ENCODE assay signal across 15 mouse cellular contexts in the genomic region with DNA sequence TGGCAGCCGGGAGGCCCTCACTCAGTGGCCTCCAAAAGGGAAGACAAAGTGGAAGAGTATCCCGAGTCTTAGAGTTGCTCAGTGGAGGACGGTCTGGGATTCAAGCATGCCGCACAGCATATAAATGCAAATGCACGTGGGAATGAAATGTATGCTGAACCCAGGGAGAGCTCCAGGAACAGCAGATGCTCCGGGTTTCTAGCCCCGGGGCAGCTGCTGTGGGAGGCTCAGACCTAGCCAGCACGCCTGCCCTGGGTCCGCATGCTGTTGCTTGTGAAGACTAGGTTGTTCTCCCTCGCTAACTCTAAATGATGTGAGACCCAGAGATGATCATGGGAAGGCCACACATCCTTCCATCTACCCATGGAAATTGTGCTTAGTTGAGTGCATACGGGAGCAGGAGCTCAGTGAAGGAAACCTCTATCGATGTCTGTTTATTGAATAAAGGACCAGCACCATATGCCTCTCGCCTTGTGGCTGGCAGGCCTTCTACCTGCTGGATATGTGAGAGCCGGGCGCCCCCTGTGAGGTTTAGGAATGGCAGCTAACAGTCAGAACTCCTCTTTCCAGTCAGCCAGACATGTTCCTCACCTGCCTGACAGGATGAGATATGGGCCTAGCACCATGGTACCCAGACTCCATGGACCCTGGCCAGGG.
DNase-seq lines count a peak whose midpoint lies in the region; ATAC-seq and TF ChIP-seq lines count a peak whose summit lies in the region.
"Had no signal": no experiment of that assay in that cellular context is flagged by ENCODE, and none has a peak within 500 bp of the region (broad histone marks: within the 10 kb centered on the region; RNA-seq: fewer than 3 reads in every experiment).

No protein-coding gene starts in this region.

- peak overlapping the region; percentile 12; the same call in 1 of the 2 replicates for H3K27ac ChIP-seq in hindbrain, embryonic 12.5 days
- no peak overlapping the region for H3K27ac ChIP-seq in hindbrain, embryonic 10.5 days
- no peak overlapping the region for H3K27ac ChIP-seq in midbrain, embryonic 14.5 days (replicated peaks; ENCODE audit: low read depth, low read length)
- no peak overlapping the region for H3K27ac ChIP-seq in midbrain, embryonic 10.5 days (replicated peaks)
- H3K27ac ChIP-seq in midbrain, postnatal 0 days (ENCODE audit: low read depth, low read length): no peak overlapping the region
- H3K27ac ChIP-seq: hindbrain, embryonic 15.5 days; liver, embryonic 13.5 days had no signal

- H3K9ac ChIP-seq in hindbrain, embryonic 12.5 days: no peak overlapping the region
- H3K9ac ChIP-seq in midbrain, embryonic 14.5 days (replicated peaks; ENCODE audit: low read length): no peak overlapping the region
- H3K9ac ChIP-seq in midbrain, postnatal 0 days (replicated peaks; ENCODE audit: low read length, poor library complexity, severe bottlenecking): no peak overlapping the region
- H3K9ac ChIP-seq: hindbrain, embryonic 15.5 days; liver, embryonic 13.5 days had no signal

- H3K9me3 ChIP-seq in hindbrain, embryonic 12.5 days (replicated peaks): no peaks in the 10 kb centered on the region
- no peaks in the 10 kb centered on the region for H3K9me3 ChIP-seq in hindbrain, embryonic 10.5 days
- no peaks in the 10 kb centered on the region for H3K9me3 ChIP-seq in midbrain, embryonic 14.5 days (ENCODE audit: control insufficient read depth, low read length)
- no peaks in the 10 kb centered on the region for H3K9me3 ChIP-seq in midbrain, embryonic 10.5 days (replicated peaks)
- H3K9me3 ChIP-seq in midbrain, postnatal 0 days (ENCODE audit: low read length): no peaks in the 10 kb centered on the region
- H3K9me3 ChIP-seq: hindbrain, embryonic 15.5 days; liver, embryonic 13.5 days had no signal

- ATAC-seq in hindbrain, embryonic 12.5 days (ENCODE audit: low FRiP score): peak; percentile 28; the same call in 1 of the 2 replicates
- 0 out of 2 replicates have a peak, but pooled peaks have one; percentile 39 for ATAC-seq in midbrain, embryonic 14.5 days (ENCODE audit: low FRiP score, low TSS enrichment)
- no peak for ATAC-seq in midbrain, postnatal 0 days (ENCODE audit: low FRiP score)

- no peak overlapping the region for H3K4me3 ChIP-seq in hindbrain, embryonic 12.5 days
- H3K4me3 ChIP-seq in hindbrain, embryonic 10.5 days: no peak overlapping the region
- no peak overlapping the region for H3K4me3 ChIP-seq in midbrain, embryonic 14.5 days (replicated peaks; ENCODE audit: low read depth, low read length)
- H3K4me3 ChIP-seq in midbrain, embryonic 10.5 days: no peak overlapping the region
- no peak overlapping the region for H3K4me3 ChIP-seq in midbrain, postnatal 0 days (ENCODE audit: low read depth, low read length)
- H3K4me3 ChIP-seq: hindbrain, embryonic 15.5 days; liver, embryonic 13.5 days had no signal

- H3K4me1 ChIP-seq in hindbrain, embryonic 12.5 days: peaks cover 8% of the 10 kb centered on the region; the same call in 1 of the 2 replicates
- peaks cover 21% of the 10 kb centered on the region; the same call in 1 of the 2 replicates for H3K4me1 ChIP-seq in hindbrain, embryonic 10.5 days (replicated peaks)
- peaks cover 5% of the 10 kb centered on the region for H3K4me1 ChIP-seq in midbrain, embryonic 14.5 days (ENCODE audit: control insufficient read depth, insufficient read depth, low read length)
- peaks cover 18% of the 10 kb centered on the region; the same call in 1 of the 2 replicates for H3K4me1 ChIP-seq in midbrain, embryonic 10.5 days
- H3K4me1 ChIP-seq in midbrain, postnatal 0 days (ENCODE audit: insufficient read depth, low read length): no peaks in the 10 kb centered on the region

- TF ChIP-seq CTCF in midbrain, postnatal 0 days (IDR thresholded peaks at IDR 0.05): 0 out of 2 replicates have a peak, but pooled peaks have one; percentile 22

- no peak for DNase-seq in hindbrain, embryonic 10.5 days (ENCODE audit: low spot score)
- DNase-seq in midbrain, embryonic 14.5 days: peak; percentile 41
- DNase-seq in midbrain, embryonic 10.5 days (ENCODE audit: low spot score): no peak
- peak; percentile 71 to 80 for DNase-seq in cerebellum, postnatal 10 days
- no peak for DNase-seq in midbrain, postnatal 0 days (ENCODE audit: low spot score)
- no peak for DNase-seq in spleen, adult 12 weeks (ENCODE audit: low spot score)
- DNase-seq in gastrocnemius, postnatal 25 days: no peak
- DNase-seq: embryo, embryonic 11 days; gastrocnemius, postnatal 14 days; kidney, adult 9 months; liver, embryonic 13.5 days; lung, postnatal 10 days had no signal

- no peak overlapping the region for H3K4me2 ChIP-seq in hindbrain, embryonic 12.5 days (replicated peaks)
- H3K4me2 ChIP-seq in midbrain, embryonic 14.5 days (ENCODE audit: low read length): no peak overlapping the region
- H3K4me2 ChIP-seq in midbrain, postnatal 0 days (ENCODE audit: low read depth, low read length, poor library complexity, severe bottlenecking): no peak overlapping the region
- H3K4me2 ChIP-seq: heart, embryonic 11.5 days; hindbrain, embryonic 15.5 days; liver, embryonic 13.5 days had no signal

- peaks cover 65% of the 10 kb centered on the region for H3K36me3 ChIP-seq in hindbrain, embryonic 12.5 days
- H3K36me3 ChIP-seq in hindbrain, embryonic 10.5 days: peaks cover 81% of the 10 kb centered on the region
- H3K36me3 ChIP-seq in midbrain, embryonic 14.5 days (ENCODE audit: control insufficient read depth, insufficient read depth, low read length): peaks cover 61% of the 10 kb centered on the region
- peaks cover 84% of the 10 kb centered on the region for H3K36me3 ChIP-seq in midbrain, embryonic 10.5 days
- H3K36me3 ChIP-seq in midbrain, postnatal 0 days (ENCODE audit: insufficient read depth, low read length): peaks cover 23% of the 10 kb centered on the region

- WGBS in hindbrain, embryonic 12.5 days: 75% methylated on average over 15 of the region's 15 CpGs
- 85% methylated on average over 15 of the region's 15 CpGs for WGBS in hindbrain, embryonic 10.5 days
- WGBS in midbrain, embryonic 14.5 days: 69% methylated on average over 15 of the region's 15 CpGs
- 87% methylated on average over 15 of the region's 15 CpGs for WGBS in midbrain, embryonic 10.5 days
- 66% methylated on average over 15 of the region's 15 CpGs for WGBS in midbrain, postnatal 0 days

- H3K27me3 ChIP-seq in hindbrain, embryonic 12.5 days: no peaks in the 10 kb centered on the region
- no peaks in the 10 kb centered on the region for H3K27me3 ChIP-seq in hindbrain, embryonic 10.5 days (ENCODE audit: insufficient read depth, poor library complexity, severe bottlenecking)
- H3K27me3 ChIP-seq in midbrain, embryonic 14.5 days (ENCODE audit: control insufficient read depth, insufficient read depth, low read length): no peaks in the 10 kb centered on the region
- H3K27me3 ChIP-seq in midbrain, embryonic 10.5 days (ENCODE audit: low read depth, poor library complexity, severe bottlenecking): no peaks in the 10 kb centered on the region
- H3K27me3 ChIP-seq in midbrain, postnatal 0 days (ENCODE audit: insufficient read depth, low read length): no peaks in the 10 kb centered on the region
- H3K27me3 ChIP-seq: hindbrain, embryonic 15.5 days; liver, embryonic 13.5 days had no signal

Comparison
In these comparisons a context has a peak if more than half of its experiments do, and no peak if none do; other contexts are left out.
1. DNase-seq: peak in midbrain, embryonic 14.5 days (single experiment) and cerebellum, postnatal 10 days (2 of 2); none in hindbrain, embryonic 10.5 days (single experiment), midbrain, embryonic 10.5 days (single experiment), midbrain, postnatal 0 days (single experiment), spleen, adult 12 weeks (single experiment) and gastrocnemius, postnatal 25 days (single experiment).